23 mouse cellular contexts compared by ENCODE assay signal in the genomic region with DNA sequence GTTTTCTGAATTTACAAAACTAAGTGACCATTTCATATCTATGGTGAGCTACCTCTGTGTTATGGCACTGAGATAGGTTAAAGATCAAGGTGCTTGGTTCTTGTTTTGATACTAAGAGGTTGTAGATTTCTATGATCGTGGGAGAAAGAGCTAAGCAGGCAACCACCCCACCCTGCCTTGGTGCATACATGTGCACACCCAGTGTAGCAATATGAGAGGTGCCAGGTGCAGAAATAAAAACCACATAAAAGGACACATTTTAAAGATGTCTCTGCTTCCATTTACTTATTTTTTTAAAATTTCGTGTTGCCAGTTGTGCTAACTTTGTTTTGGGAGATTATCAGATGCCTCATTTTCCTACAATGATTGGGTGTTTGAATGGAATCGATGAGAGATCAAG. TPM values are rescaled to one million over a fixed set of nuclear protein-coding genes. Genes with fewer than 3 reads are reported as not detected.
"Had no signal": no experiment of that assay in that cellular context is flagged by ENCODE, and none has a peak within 500 bp of the region (broad histone marks: within the 10 kb centered on the region; RNA-seq: fewer than 3 reads in every experiment).

No protein-coding gene starts in this region.

- H3K4me3 ChIP-seq: limb, embryonic 10.5 days; limb, embryonic 13.5 days; liver, embryonic 12.5 days; liver, embryonic 15.5 days; lung, embryonic 15.5 days; neural tube, embryonic 12.5 days; neural tube, embryonic 15.5 days; stomach, embryonic 15.5 days had no signal

- H3K4me2 ChIP-seq: limb, embryonic 13.5 days; liver, embryonic 12.5 days; liver, embryonic 15.5 days; lung, embryonic 15.5 days; midbrain, embryonic 11.5 days; neural tube, embryonic 12.5 days; neural tube, embryonic 15.5 days; stomach, embryonic 15.5 days had no signal

- H3K9ac ChIP-seq: limb, embryonic 13.5 days; liver, embryonic 12.5 days; liver, embryonic 15.5 days; lung, embryonic 15.5 days; neural tube, embryonic 12.5 days; neural tube, embryonic 15.5 days; stomach, embryonic 15.5 days had no signal

- H3K27ac ChIP-seq: limb, embryonic 10.5 days; limb, embryonic 13.5 days; liver, embryonic 12.5 days; liver, embryonic 15.5 days; lung, embryonic 15.5 days; neural tube, embryonic 12.5 days; neural tube, embryonic 15.5 days; stomach, embryonic 15.5 days had no signal

- H3K27me3 ChIP-seq: limb, embryonic 13.5 days; liver, embryonic 12.5 days; liver, embryonic 15.5 days; lung, embryonic 15.5 days; neural tube, embryonic 12.5 days; neural tube, embryonic 15.5 days; stomach, embryonic 15.5 days had no signal

- ATAC-seq: intestine, embryonic 16.5 days; liver, embryonic 12.5 days had no signal

- DNase-seq: kidney, adult 2 months; kidney, postnatal 14 days; kidney, postnatal 4 days; liver; lung, adult 18-20 months; lung, postnatal 10 days; lung, postnatal 4 days; midbrain, embryonic 14.5 days; right cerebral cortex, adult 18-20 months; right cerebral cortex, postnatal 25 days; spleen, adult 18-20 months had no signal

- H3K9me3 ChIP-seq: limb, embryonic 10.5 days; limb, embryonic 13.5 days; liver, embryonic 12.5 days; liver, embryonic 15.5 days; lung, embryonic 15.5 days; neural tube, embryonic 12.5 days; neural tube, embryonic 15.5 days; stomach, embryonic 15.5 days had no signal

- H3K36me3 ChIP-seq: limb, embryonic 10.5 days; limb, embryonic 13.5 days; liver, embryonic 12.5 days; liver, embryonic 15.5 days; lung, embryonic 15.5 days; neural tube, embryonic 12.5 days; neural tube, embryonic 15.5 days; stomach, embryonic 15.5 days had no signal

- H3K4me1 ChIP-seq: limb, embryonic 10.5 days; limb, embryonic 13.5 days; liver, embryonic 12.5 days; liver, embryonic 15.5 days; lung, embryonic 15.5 days; neural tube, embryonic 12.5 days; neural tube, embryonic 15.5 days; stomach, embryonic 15.5 days had no signal

RNA-seq across cellular contexts. Expression of gene Boll, which starts 9.4 kb away (rescaled TPM):
- polyA plus RNA-seq: midbrain, embryonic 14.5 days; midbrain, postnatal 0 days; urinary bladder, adult 2 months had no signal
